ENCODE assay signal across 23 mouse cellular contexts in genomic region chr13:102914800-102915199, GRCm38 (mm10).
"Had no signal": no experiment of that assay in that cellular context is flagged by ENCODE, and none has a peak within 500 bp of the region (broad histone marks: within the 10 kb centered on the region; RNA-seq: fewer than 3 reads in every experiment).

No protein-coding gene starts in this region.

- H3K4me1 ChIP-seq: intestine, embryonic 15.5 days; limb, embryonic 10.5 days; liver, embryonic 13.5 days; liver, embryonic 15.5 days had no signal

- H3K9me3 ChIP-seq: heart, embryonic 12.5 days; hindbrain, embryonic 10.5 days; hindbrain, embryonic 12.5 days; intestine, embryonic 15.5 days; kidney, embryonic 15.5 days; limb, embryonic 10.5 days; limb, embryonic 12.5 days; liver, embryonic 13.5 days; liver, embryonic 15.5 days had no signal

- DNase-seq: gastrocnemius, adult 2 months; gastrocnemius, postnatal 10 days; gastrocnemius, postnatal 25 days; heart, adult 2 months; heart, postnatal 4 days; kidney, adult 18-20 months; kidney, adult 9 months; kidney, postnatal 14 days; kidney, postnatal 4 days; liver; liver, embryonic 13.5 days had no signal

- H3K9ac ChIP-seq: heart, embryonic 12.5 days; hindbrain, embryonic 12.5 days; hindbrain, embryonic 14.5 days; intestine, embryonic 15.5 days; kidney, embryonic 15.5 days; limb, embryonic 12.5 days; liver, embryonic 13.5 days; liver, embryonic 15.5 days had no signal

- H3K27me3 ChIP-seq: heart, embryonic 12.5 days; hindbrain, embryonic 12.5 days; intestine, embryonic 15.5 days; kidney, embryonic 15.5 days; limb, embryonic 12.5 days; liver, embryonic 13.5 days; liver, embryonic 15.5 days had no signal

- H3K36me3 ChIP-seq: hindbrain, embryonic 10.5 days; hindbrain, embryonic 12.5 days; intestine, embryonic 15.5 days; kidney, embryonic 15.5 days; limb, embryonic 10.5 days; limb, embryonic 12.5 days; liver, embryonic 13.5 days; liver, embryonic 15.5 days had no signal

- H3K27ac ChIP-seq: gastrocnemius, adult 2 months; heart, adult 2 months; hindbrain, embryonic 10.5 days; hindbrain, embryonic 12.5 days; hindbrain, embryonic 14.5 days; intestine, embryonic 15.5 days; kidney, embryonic 15.5 days; kidney, postnatal 0 days; left cerebral cortex, adult 2 months; limb, embryonic 10.5 days; limb, embryonic 12.5 days; liver, embryonic 13.5 days; liver, embryonic 15.5 days had no signal

- H3K4me3 ChIP-seq: gastrocnemius, adult 2 months; heart, adult 2 months; heart, embryonic 12.5 days; hindbrain, embryonic 10.5 days; hindbrain, embryonic 12.5 days; intestine, embryonic 15.5 days; kidney, embryonic 15.5 days; layer of hippocampus, adult 2 months; left cerebral cortex, adult 2 months; limb, embryonic 10.5 days; limb, embryonic 12.5 days; liver, embryonic 13.5 days; liver, embryonic 15.5 days had no signal
